Mouse (Mus musculus) skeletal muscle tissue, adult 2 months (tissue): Measurements from ENCODE around the gene Relt.

Experiments used
- DNase-seq: peaks from one replicate; pipeline ENCODE4 v3.0.0-alpha.2; 2012; ENCODE audit warnings: low read depth, low spot score

Relt gene

GRCm38 (mm10) chr7:100862828-100863638 is at the start of gene Relt:
TSS of gene Relt (minus strand) at chr7:100863446.
- peak; percentile 90 for DNase-seq

GRCm38 (mm10) chr7:100911791-100912190 is 48.5 kb upstream of the Relt start:
- peak; percentile 71 for DNase-seq

GRCm38 (mm10) chr7:100911246-100911770 is 48.1 kb upstream of the Relt start:
- DNase-seq, result no peak

GRCm38 (mm10) chr7:100908567-100908966 is 45.3 kb upstream of the Relt start:
- DNase-seq, result no peak

- DNase-seq, result no peak
Measured at GRCm38 (mm10) chr7:100908061-100908460, 44.8 kb upstream of the Relt start.

GRCm38 (mm10) chr7:100907231-100907630 is 44.0 kb upstream of the Relt start:
- DNase-seq, result peak; percentile 74

- DNase-seq, result no peak
Measured at GRCm38 (mm10) chr7:100906029-100906789, 43.0 kb upstream of the Relt start.

- no peak for DNase-seq
Measured at GRCm38 (mm10) chr7:100905037-100905436, 41.8 kb upstream of the Relt start.

- DNase-seq, result no peak
Measured at GRCm38 (mm10) chr7:100904612-100905011, 41.4 kb upstream of the Relt start.

GRCm38 (mm10) chr7:100902451-100903137 is 39.3 kb upstream of the Relt start:
- no peak for DNase-seq

GRCm38 (mm10) chr7:100897828-100898227 is 34.6 kb upstream of the Relt start:
- DNase-seq, result no peak

GRCm38 (mm10) chr7:100894833-100895226 is 31.6 kb upstream of the Relt start:
- DNase-seq, result no peak

- no peak for DNase-seq
Measured at GRCm38 (mm10) chr7:100894057-100894832, 31.0 kb upstream of the Relt start.

GRCm38 (mm10) chr7:100893249-100894056 is 30.2 kb upstream of the Relt start:
- DNase-seq, result no peak

- DNase-seq, result no peak
Measured at GRCm38 (mm10) chr7:100886535-100886934, 23.3 kb upstream of the Relt start.

- DNase-seq, result peak; percentile 60
Measured at GRCm38 (mm10) chr7:100884460-100884859, 21.2 kb upstream of the Relt start.

- no peak for DNase-seq
Measured at GRCm38 (mm10) chr7:100881950-100882349, 18.7 kb upstream of the Relt start.

- peak; percentile 93 for DNase-seq
Measured at GRCm38 (mm10) chr7:100881531-100881930, 18.3 kb upstream of the Relt start.

- DNase-seq, result no peak
Measured at GRCm38 (mm10) chr7:100879595-100879994, 16.3 kb upstream of the Relt start.

GRCm38 (mm10) chr7:100876771-100877170 is 13.5 kb upstream of the Relt start:
- no peak for DNase-seq
